Mouse (Mus musculus) right cerebral cortex, adult 2 months (tissue): ENCODE data around the gene Slc15a2.
A peak's percentile ranks its signal among the peaks of the same experiment; 100 is the strongest.

Source experiments
- DNase-seq, 2 experiments: peaks; one replicate each; pipeline ENCODE4 v3.0.0; 2021 to 2022; ENCODE audit warnings: low spot score in 2 of 2

The Slc15a2 gene

DNA sequence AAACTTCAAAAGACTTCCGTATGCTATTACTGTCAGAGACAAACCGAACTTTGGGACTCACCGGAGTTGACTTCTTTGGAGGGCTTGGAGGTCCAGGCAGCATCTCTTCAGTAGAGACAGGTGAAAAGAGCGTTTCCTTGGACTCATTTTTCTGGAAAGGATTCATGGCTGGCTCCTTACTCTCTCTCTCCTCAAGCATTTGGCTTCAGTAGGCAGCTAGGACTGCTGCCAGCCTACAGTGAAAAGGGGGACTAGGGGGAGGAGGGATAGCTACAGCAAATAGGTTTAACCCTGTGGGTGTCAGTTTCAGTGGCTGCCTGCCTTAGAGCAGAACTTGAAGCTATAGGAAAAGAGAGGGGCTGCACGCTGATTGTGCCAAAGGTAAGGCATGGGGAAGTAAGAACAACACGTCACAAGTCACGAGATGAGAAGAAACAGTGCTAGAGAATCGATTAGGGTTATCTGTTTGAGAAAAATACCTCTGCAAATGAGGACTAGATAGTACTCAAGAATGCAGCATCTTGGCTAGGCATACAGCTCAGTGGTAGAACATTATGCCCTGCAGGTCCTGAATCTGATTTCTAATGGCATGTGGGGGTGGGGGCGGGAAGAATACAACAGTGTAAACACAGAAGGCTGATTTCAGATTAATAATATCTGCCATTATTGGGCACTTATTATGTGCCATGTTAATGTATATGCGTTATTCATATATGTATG, at the start of gene Slc15a2:
Slc15a2 (minus strand) TSS at position 369 of the 720 bp plus-strand sequence.
- peak; percentile 17 to 40 for DNase-seq

DNA sequence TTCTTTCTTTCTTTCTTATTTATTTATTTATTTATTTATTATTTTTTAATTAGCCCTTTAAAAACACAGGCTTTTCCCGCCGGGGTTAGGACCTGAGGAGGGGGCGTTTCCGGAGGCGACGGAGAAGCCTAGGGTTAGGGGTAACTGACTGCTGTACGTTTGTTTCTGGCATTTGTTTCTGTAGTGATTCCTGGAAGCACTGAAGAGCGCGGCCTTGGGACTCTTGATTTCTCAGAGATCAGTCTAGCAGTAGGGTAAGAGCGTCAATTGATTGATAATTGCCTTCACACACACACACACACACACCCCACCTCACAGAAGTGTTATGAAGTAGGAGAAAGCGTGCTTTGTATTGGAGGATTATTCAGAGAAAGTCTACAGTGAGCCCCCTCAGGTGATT, 44.1 kb upstream of the Slc15a2 start:
- DNase-seq: peak in 1 of 2 experiments; percentile 23

DNA sequence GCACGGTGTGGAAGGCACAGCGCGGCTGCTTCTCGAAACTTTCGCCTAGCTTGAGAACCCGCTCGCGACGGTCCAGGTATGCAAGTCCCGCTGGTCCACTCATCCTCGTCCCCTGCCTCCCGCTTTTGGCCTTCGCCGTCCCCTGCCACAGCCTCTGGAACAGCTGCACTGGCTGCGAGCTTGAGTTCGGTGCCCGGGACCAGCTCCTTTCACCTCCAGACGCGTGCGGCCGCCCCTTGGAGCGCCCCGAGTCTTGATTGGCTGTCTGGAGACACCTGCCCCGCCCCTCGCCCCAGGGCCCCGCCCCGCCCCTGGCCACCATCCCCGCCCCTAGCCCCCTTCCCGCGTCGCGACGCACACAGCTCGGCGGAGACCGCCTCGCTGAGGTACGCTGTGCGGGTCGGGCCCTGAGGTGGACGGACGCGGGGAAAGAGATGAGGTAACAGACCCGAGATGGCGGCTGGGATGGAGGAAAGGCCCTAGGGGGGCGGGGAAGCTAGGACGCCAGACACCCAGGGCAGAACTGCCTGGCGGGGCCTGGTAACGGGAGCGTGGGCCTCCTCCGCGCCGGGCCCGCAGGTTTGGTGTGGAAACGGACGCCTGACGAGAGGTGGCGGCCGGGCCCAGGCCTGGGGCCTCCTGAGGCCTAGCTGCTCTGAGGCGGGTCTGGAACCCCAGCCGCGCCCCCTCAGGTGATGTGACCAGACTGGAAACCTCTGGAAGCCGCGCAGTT, 43.5 kb upstream of the Slc15a2 start, which contains the start of gene Iqcb1:
Iqcb1 (plus strand) TSS at position 332 of the 733 bp plus-strand sequence.
- peak; percentile 81 to 82 for DNase-seq

DNA sequence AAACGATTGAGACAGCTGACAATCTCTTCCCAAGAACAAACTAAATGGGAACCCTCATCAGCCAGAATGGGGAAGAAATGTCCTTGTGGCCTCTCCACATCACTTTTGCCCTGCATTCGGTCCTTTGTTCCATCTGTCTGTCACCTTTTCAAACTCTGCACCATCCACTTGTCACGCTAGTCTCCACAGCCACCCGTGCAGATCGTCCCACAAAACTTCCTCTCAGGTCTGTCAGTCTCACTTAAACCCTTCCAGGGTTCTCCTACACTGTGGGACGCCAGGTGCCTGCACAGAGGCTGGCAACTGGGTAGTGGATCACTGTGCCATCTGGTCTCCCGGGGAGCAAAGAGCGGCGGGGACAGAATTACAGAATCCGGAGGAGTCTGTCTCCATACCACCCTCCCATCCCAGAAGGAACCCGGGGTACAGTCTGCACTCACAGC, 42.9 kb upstream of the Slc15a2 start:
- DNase-seq: no peak

DNA sequence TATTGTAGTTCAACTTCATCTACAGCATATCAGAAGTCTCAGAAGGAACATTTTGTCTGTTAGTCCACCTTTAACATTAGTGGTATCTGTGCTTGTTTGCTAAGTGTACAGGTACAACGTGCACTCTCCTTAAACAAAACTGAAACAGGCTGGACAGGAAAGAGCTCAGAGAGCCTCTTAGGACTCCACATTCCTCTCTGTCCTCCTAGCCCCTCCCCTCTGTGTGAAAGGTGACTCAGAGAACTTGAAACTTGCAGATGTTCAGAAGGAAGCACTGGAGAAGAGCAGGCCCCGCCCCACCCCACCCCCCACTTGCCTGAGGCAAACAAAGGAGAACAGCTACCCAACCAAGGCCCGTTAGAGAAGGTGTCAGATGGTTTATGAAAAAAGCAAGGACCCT, 36.7 kb upstream of the Slc15a2 start:
- DNase-seq: no peak

DNA sequence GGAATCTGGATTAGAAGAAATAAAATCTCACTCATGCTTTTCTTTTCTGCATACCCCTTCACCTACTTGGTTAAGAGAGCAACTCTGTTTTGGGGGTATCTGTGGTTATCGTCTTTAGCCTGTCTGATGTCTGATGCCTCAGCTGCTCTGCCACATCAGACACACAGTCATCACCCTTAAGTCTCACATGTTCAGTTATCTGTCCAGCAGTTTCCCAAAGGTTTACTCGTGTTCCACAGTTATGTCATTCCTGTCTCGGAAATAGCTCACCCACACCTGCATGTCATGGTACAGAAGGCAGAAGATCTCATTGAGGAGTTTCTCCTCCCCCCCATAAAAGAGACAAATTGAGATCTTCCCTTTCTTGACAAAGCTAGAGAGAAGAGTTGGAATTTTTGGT, 36.0 kb upstream of the Slc15a2 start:
- DNase-seq: no peak

DNA sequence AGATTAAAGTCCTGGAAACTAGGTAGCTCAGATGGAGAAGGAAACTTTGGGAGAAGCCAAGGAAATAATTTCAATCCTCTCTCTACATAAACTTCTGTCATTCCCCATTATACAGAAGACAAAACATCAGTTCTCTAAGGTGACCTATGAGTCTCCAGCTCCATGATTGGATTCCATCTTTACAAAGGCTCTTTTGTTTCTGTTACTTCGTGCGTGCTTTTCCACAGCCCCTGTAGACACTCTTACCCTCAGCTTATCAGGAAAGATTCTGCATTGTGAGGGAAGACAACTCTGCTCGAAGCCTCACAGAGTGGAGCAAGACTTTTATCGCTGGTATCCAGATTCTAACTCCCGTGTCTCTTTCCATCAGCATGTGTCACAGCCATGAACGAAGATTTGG, 35.3 kb upstream of the Slc15a2 start:
- no peak for DNase-seq

DNA sequence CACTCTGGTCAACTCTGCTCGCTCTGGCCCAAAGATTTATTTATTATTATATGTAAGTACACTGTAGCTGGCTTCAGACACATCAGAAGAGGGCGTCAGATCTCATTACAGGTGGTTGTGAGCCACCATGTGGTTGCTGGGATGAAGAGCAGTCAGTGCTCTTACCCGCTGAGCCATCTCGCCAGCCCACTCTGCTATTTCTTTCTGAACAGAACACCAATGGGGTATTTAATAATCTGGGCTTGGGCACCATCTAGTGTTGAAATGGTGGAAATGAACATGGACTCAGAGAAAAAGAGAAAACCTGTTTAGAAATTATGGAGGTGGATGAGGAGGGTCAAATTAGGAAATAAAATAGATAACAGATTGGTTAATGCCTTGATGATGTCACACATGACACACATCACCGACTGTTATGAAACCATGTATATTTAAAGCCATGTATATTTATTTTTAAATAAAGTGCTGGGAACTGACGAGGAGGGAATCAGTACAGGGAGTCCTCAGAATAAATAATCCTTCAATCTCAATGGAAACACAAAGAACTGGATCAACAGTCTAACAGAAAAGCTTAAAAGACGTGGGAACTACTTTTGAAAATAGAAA, 32.7 kb upstream of the Slc15a2 start:
- DNase-seq: peak; percentile 81 to 83

DNA sequence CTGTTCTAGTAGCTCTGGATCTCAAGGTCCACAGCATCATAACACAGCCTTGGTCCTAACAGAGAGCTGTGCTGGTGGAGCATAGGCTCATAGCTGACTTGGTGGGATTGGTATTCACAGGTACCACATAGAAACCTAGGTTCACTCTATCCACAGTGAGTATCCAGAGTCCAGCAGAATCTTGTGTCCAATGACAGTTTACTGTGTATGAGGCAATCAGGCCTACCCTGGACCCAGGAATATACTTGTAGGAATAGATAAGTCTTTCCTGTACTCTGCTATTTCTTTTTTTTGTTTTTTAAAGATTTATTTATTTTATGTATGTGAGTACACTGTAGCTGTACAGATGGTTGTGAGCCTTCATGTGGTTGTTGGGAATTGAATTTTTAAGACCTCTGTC, 32.2 kb upstream of the Slc15a2 start:
- DNase-seq: no peak

DNA sequence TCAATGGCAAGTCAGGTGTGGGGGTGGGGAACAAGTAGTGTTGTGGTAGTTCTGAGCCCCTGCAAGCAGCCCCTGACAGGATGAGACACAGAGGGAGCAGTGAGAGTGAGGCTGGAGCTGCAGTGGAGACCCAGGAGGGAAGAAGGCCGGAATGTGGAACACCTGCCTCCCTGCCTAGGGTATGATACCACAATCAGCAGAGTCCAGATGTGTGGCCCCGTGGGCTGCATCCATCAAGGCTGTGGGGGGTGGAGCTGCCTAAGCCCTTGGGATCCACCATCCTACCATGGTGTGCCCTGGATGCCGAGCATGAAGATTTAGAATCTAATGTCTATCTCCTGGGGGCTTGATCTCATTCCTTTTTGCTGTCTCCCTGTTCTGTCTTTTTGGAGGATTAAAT, 28.9 kb upstream of the Slc15a2 start:
- no peak for DNase-seq

DNA sequence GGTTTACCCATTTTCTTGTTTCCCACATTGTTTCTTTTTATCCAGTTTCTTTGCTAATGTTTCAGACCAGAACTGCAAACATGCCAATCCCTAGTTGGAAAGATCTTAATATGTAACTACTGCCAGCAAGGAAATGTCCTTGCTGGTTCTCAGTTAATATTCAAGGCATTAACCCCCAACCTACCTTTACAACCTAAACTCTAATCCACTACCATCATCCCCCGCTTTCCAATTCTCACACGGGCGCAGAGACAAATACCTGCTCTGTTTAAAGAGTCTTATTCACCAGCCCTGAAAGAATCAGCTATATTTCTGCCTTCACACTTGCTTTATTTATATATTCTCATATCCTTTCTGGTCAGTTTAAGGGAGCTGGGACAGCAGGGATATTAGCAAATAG, 23.9 kb upstream of the Slc15a2 start:
- DNase-seq: no peak

DNA sequence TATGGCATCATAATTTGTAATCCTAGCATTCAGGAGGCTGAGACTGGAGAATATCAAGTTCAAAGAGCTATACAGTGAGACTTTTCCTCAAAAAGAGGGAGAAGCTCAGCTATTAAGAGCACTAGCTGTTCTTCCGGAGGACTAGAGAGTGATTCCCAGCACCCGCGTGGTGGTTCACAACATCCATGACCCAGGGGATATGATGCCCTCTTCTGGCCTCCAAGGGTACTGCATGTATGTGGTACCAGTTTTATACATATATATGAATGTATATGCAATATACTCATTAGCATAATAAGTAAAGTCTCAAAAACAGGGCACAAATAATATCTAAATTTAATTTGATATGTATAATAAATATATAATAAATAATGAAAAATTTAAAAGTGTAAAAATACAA, 17.6 kb upstream of the Slc15a2 start:
- no peak for DNase-seq

DNA sequence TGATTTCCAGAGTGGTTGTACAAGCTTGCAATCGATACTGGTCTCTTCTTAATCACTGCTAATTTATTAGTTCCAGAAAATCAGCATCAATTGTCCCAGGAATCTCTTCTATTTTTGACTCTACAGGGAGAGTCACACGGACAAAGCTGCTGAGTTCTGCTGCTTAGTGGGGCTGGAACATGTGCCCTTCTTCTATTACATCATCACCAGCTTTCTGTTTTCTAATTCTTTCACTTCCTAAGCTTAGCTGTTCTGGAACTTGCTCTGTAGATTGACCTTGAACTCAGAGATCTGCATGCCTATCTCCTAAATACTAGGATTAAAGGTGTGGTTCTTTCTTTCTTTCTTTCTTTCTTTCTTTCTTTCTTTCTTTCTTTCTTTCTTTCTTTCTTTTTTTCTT, 13.6 kb upstream of the Slc15a2 start:
- no peak for DNase-seq

DNA sequence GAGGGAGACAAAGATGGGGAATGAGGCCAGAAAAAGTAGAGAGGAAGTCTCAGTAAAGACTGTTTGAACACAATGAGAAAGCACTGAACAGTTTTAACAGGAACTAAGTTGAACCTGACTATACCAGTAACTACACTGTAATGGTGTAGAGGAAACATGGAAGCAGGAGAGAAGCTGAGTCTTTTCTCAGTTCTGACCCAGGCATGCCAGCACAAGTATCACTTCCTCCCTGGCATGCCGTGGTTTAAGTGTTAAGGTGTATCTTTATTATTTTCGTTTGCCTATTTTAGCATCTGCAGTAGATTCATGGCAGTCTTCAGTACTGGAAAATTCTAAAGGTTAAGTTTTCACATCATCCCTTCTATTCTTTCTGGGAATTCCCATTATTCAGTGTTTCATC, 10.2 kb upstream of the Slc15a2 start:
- DNase-seq: no peak

DNA sequence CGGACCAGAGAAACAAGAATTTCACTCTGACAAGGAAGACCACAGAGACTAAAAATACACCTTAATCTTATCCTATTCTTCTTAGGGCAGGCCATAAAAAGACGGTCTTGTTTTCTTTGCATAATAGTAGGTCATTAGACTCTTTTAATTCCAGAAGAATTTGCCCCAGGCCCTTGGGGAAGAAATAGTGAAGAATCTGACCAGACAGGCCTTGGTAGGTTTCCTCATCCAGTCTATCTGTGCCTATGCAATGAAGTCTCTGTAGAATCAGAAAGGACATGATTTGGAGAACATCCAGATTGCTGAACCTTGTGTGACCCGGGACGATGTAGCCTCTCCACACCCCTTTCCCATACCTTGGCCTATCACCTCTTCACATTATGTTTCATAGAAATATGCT, 5.4 kb upstream of the Slc15a2 start:
- DNase-seq: no peak

DNA sequence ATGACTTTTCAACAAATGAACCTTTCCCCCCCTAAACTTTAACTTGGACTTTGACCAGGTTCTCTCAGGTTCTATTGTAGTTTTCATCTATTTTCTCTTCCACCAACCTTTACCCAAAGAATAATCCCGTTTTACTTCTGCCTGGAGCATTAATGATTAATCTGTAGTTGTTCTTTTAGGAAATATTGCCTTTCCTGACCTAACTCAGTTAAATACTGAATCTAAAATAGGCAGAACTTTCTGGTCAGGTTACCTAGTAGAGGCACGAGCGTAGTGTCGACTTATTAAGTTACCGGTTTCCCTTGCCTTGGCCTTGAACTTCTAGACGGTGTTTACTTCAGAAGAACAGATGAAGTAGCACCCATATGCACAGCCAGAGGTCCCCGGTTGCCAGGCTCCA, 1.7 kb upstream of the Slc15a2 start:
- DNase-seq: no peak

DNA sequence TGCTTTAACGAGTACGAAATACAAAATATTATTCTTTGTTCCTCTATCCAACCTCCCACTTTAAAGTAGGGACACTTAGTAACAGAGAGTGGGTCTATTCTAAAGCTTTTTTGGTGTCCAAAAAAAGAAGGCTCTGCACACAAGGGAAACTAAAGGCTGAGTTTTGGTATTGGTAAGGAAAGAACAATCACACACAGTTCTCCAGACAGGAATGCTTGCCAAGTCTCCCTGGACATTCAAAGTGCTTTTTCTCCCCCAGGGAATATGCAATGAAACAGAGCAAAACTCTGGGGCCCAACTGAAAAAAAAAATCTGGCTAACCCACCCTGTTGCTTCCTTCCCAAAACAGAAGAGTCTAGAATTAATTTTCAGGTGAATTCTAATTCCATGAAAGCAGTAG, 616 bp downstream of the Slc15a2 start:
- peak in 1 of 2 experiments; percentile 9 for DNase-seq

DNA sequence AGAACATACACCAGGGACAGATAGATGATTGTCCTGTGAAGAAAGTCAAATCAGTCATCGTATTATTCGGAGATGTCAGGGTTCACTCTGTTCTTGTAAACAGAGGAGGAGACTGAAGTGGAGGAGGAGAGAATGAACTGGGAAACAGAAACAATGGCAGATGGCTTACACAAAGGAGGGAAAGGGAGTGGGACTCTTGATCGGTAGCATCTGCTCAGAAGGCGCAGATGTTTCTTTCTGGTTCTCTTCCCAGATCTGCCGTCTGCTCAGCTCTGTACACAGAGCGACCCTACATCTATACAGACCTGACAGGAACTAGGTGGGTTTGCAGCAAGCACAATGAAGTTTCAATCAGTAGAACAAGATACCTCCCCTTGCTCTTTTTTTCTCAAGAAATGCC, 9.1 kb downstream of the Slc15a2 start:
- DNase-seq: no peak

DNA sequence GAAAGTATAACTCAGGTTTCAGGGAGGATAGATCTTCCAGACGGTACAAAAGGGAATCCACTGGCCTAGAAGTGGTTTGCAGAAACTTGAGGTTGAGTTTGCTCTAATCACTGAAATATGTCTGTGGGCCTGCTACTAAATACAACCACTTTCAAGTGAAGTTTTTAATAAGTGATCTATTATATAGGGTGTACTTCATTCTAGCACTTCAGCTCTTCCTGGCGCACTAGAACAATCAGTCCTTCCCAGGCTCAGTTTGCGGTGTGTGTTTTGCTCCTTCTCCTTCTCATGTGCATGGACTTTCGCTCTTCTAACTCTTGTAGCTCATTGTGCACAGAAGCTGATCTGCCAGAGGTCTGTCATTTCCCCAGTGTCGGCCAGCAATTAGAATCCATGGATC, 11.8 kb downstream of the Slc15a2 start:
- DNase-seq: no peak

DNA sequence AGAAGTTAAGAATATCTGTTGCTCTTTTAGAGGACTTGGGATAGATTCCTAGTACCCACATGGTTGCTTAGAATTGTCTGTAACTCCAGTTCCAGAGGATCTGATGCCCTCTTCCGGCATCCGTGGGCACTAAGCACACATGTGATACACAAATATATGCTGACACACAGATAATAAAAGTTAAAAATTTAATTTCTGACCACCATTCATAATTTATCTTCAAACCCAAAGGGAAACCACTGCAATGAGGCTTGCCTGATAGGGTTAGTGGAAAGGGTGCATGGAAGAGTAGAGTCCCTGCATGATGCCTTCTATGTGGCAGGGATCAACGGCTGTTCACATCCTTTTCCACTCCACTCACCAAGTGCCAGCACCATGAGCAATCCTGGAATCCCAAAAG, 13.1 kb downstream of the Slc15a2 start:
- DNase-seq: no peak

DNA sequence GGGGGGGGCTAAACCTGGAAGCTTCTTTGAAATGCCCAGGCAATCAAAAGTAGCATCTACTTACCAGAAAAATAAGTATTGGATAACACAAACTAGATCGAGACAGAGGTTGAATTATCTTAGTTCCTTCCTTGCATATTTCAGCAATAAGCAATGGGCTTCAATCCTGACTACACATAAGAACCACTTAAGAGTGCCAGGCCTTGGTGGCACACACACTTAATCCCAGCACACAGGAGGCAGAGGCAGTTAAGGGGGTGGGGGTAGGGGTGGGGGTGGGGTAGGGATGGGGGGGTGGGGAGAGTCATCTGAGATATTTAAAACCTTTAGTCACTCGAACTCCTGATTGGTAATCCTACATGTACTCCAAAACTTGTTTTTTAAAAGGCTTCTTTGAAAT, 13.5 kb downstream of the Slc15a2 start:
- DNase-seq: no peak

DNA sequence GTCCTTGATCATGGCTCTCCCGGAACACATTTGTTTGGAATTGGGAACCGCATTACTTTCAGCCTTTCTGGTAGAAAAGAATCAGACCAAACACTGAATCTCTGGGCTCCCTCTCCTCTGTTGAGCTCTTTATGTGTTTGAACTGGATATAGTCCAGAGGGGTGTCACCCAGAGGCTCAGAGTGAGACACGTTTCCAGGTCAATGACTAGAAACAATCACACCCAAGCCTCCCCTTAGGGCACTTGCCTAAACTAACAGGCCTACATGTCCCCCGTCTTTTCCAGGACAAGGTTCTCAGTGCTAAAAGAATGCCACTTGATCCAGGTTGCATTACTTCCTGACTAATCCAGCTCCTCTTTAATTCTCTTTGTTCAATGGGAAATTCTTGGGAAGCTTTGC, 13.9 kb downstream of the Slc15a2 start:
- DNase-seq: no peak

DNA sequence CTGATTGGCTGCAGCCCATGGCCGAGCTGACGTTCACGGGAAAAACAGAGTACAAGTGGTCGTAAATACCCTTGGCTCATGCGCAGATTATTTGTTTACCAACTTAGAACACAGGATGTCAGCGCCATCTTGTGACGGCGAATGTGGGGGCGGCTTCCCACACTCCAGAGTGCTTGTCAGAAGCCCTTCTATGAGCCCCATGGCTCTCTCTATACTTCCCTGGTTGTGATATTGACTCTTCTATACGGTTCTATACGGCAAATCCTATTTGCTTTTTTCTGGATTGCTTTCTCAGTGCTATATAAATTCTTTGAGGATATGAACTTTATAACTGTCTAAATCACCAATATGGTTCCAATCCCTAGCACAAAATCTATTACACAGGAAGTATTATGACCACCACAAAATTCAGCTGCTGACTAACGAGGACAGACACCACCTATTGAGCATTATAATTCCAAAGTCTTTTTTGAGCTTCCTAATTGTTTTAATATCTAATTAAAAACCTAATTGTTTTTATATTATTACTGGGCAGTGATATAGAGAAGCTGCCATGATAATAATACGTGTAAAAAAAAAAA, 14.5 kb downstream of the Slc15a2 start:
- no peak for DNase-seq
